Mouse (Mus musculus) CH12.LX (cell line): Measurements from ENCODE around the gene Cd209g. TPM values are rescaled to one million over a fixed set of nuclear protein-coding genes. Genes with fewer than 3 reads are reported as not detected.
A peak's percentile ranks its signal among the peaks of the same experiment; 100 is the strongest.

Experiments used
- DNase-seq: peaks from one replicate; pipeline ENCODE4 v3.0.0-alpha.2; 2013; ENCODE audit errors: extremely low read depth
- H3K27ac ChIP-seq: 2 replicates; pipeline ENCODE4 v1.5.1; 2012; ENCODE audit warnings: low read depth, mild to moderate bottlenecking, control low read depth, moderate library complexity; ENCODE audit not compliant: insufficient read depth
- H3K27me3 ChIP-seq: replicated peaks from 2 replicates; pipeline ENCODE3; 2012; ENCODE audit warnings: inconsistent platforms
- H3K36me3 ChIP-seq, 2 experiments: replicated peaks in 1 of 2; 2 replicates each; pipeline versions ENCODE3 to v1.6.1; 2012; ENCODE audit warnings: inconsistent platforms in 1 of 2, low read length in 1 of 2, mild to moderate bottlenecking in 1 of 2, mixed read lengths in 1 of 2, moderate library complexity in 1 of 2; ENCODE audit not compliant: control insufficient read depth in 1 of 2, insufficient read depth in 1 of 2
- H3K4me1 ChIP-seq, 2 experiments: 2 replicates each; pipeline ENCODE4 v1.6.1; 2012; ENCODE audit warnings: inconsistent platforms in 1 of 2, moderate library complexity in 1 of 2; ENCODE audit not compliant: insufficient read depth in 2 of 2, control insufficient read depth in 1 of 2
- H3K4me2 ChIP-seq: 2 replicates; pipeline ENCODE4 v1.6.1; 2012; ENCODE audit warnings: low read depth, mild to moderate bottlenecking, control low read depth; ENCODE audit not compliant: poor library complexity, insufficient read depth, severe bottlenecking
- H3K4me3 ChIP-seq, 3 experiments: fragments of 150-350 bp in 1 of 3; sonication (generic) in 1 of 3; replicated peaks in 1 of 3; 2 replicates each; pipeline versions ENCODE3 to v1.5.1; 2011 to 2012; ENCODE audit warnings: low read depth in 2 of 3, low read length in 2 of 3, mild to moderate bottlenecking in 2 of 3, moderate library complexity in 2 of 3, control low read depth in 1 of 3, improper control_type of control experiment in 1 of 3, inconsistent platforms in 1 of 3, mixed read lengths in 1 of 3; ENCODE audit not compliant: poor library complexity in 1 of 3
- H3K79me2 ChIP-seq: replicated peaks from 2 replicates; pipeline ENCODE4 v1.6.1; 2012; ENCODE audit warnings: mild to moderate bottlenecking, moderate library complexity; ENCODE audit not compliant: control insufficient read depth, poor library complexity, insufficient read depth, severe bottlenecking; ENCODE audit errors: extremely low read depth
- H3K9ac ChIP-seq: 2 replicates; pipeline ENCODE4 v1.6.1; 2012; ENCODE audit warnings: low read depth, mild to moderate bottlenecking, control low read depth, moderate library complexity; ENCODE audit not compliant: insufficient read depth
- H3K9me3 ChIP-seq: replicated peaks from 2 replicates; pipeline ENCODE3; 2012; ENCODE audit warnings: low read length, inconsistent platforms, mixed read lengths
- BHLHE40 ChIP-seq: IDR thresholded peaks from 2 replicates; pipeline ENCODE4 v1.6.1; 2011; ENCODE audit warnings: mild to moderate bottlenecking, low read depth, low read length, improper control_type of control experiment
- CHD1 ChIP-seq: IDR thresholded peaks from 2 replicates; pipeline ENCODE4 v1.6.1; 2012; ENCODE audit warnings: low read depth, low read length, improper control_type of control experiment, inconsistent platforms
- CHD2 ChIP-seq: IDR thresholded peaks from 2 replicates; pipeline ENCODE4 v1.6.1; 2011; ENCODE audit warnings: low read length, improper control_type of control experiment
- EP300 ChIP-seq: IDR thresholded peaks from 2 replicates; pipeline ENCODE4 v1.6.1; 2011; ENCODE audit warnings: low read length, improper control_type of control experiment
- ETS1 ChIP-seq: conservative IDR thresholded peaks from 2 replicates; pipeline ENCODE4 v1.6.1; 2012; ENCODE audit warnings: low read depth, mild to moderate bottlenecking, inconsistent platforms, low read length, improper control_type of control experiment, moderate library complexity
- HCFC1 ChIP-seq: IDR thresholded peaks from 2 replicates; pipeline ENCODE4 v1.6.1; 2012; ENCODE audit warnings: low read depth, mild to moderate bottlenecking, inconsistent platforms, low read length, improper control_type of control experiment
- IRF4 ChIP-seq: IDR thresholded peaks from 2 replicates; pipeline ENCODE4 v1.6.1; 2014; ENCODE audit warnings: low read depth, mild to moderate bottlenecking, inconsistent platforms, low read length, improper control_type of control experiment
- JUN ChIP-seq: IDR thresholded peaks from 2 replicates; pipeline ENCODE4 v1.6.1; 2011; ENCODE audit warnings: low read depth, mild to moderate bottlenecking, low read length, improper control_type of control experiment, moderate library complexity; ENCODE audit not compliant: insufficient read depth
- KAT2A ChIP-seq: IDR thresholded peaks from 2 replicates; pipeline ENCODE4 v1.6.1; 2012; ENCODE audit warnings: low read length, improper control_type of control experiment, inconsistent platforms; ENCODE audit not compliant: insufficient replicate concordance
- MAFK ChIP-seq: IDR thresholded peaks from 2 replicates; pipeline ENCODE4 v1.6.1; 2011; ENCODE audit warnings: low read length, improper control_type of control experiment; ENCODE audit not compliant: insufficient replicate concordance
- MAX ChIP-seq: IDR thresholded peaks from 2 replicates; pipeline ENCODE4 v1.6.1; 2011; ENCODE audit warnings: low read length, improper control_type of control experiment
- MAZ ChIP-seq: IDR thresholded peaks from 2 replicates; pipeline ENCODE4 v1.6.1; 2012; ENCODE audit warnings: low read depth, mild to moderate bottlenecking, inconsistent platforms, low read length, improper control_type of control experiment, moderate library complexity
- MEF2A ChIP-seq: IDR thresholded peaks from 2 replicates; pipeline ENCODE4 v1.6.1; 2014; ENCODE audit warnings: low read depth, mild to moderate bottlenecking, inconsistent platforms, low read length, improper control_type of control experiment, borderline replicate concordance
- MXI1 ChIP-seq: IDR thresholded peaks from 2 replicates; pipeline ENCODE4 v1.6.1; 2011; ENCODE audit warnings: mild to moderate bottlenecking, low read depth, low read length, improper control_type of control experiment
- NRF1 ChIP-seq: IDR thresholded peaks from 2 replicates; pipeline ENCODE4 v1.6.1; 2014; ENCODE audit warnings: low read depth, mild to moderate bottlenecking, inconsistent platforms, low read length, improper control_type of control experiment, moderate library complexity
- PAX5 ChIP-seq: IDR thresholded peaks from 2 replicates; pipeline ENCODE4 v1.6.1; 2012; ENCODE audit warnings: low read length, inconsistent platforms, mixed read lengths
- POLR2A ChIP-seq: IDR thresholded peaks from 2 replicates; pipeline ENCODE4 v1.6.1; 2011; ENCODE audit warnings: low read depth, mild to moderate bottlenecking, improper control_type of control experiment, low read length
- POLR2AphosphoS2 ChIP-seq: IDR thresholded peaks from 2 replicates; pipeline ENCODE4 v1.6.1; 2011; ENCODE audit warnings: low read depth, low read length, improper control_type of control experiment
- RAD21 ChIP-seq: IDR thresholded peaks from 2 replicates; pipeline ENCODE4 v1.6.1; 2011; ENCODE audit warnings: low read depth, mild to moderate bottlenecking, low read length, improper control_type of control experiment, moderate library complexity
- RCOR1 ChIP-seq: conservative IDR thresholded peaks from 2 replicates; pipeline ENCODE4 v1.6.1; 2012; ENCODE audit warnings: low read depth, mild to moderate bottlenecking, inconsistent platforms, low read length, improper control_type of control experiment
- SIN3A ChIP-seq: IDR thresholded peaks from 2 replicates; pipeline ENCODE4 v1.6.1; 2012; ENCODE audit warnings: low read length, improper control_type of control experiment, inconsistent platforms
- SMC3 ChIP-seq: IDR thresholded peaks from 2 replicates; pipeline ENCODE4 v1.6.1; 2011; ENCODE audit warnings: low read depth, low read length, improper control_type of control experiment
- TBP ChIP-seq: conservative IDR thresholded peaks from 2 replicates; pipeline ENCODE4 v1.6.1; 2011; ENCODE audit warnings: low read depth, low read length, improper control_type of control experiment
- TCF12 ChIP-seq: IDR thresholded peaks from 2 replicates; pipeline ENCODE4 v1.6.1; 2014; ENCODE audit warnings: low read depth, mild to moderate bottlenecking, inconsistent platforms, low read length, improper control_type of control experiment
- USF2 ChIP-seq: conservative IDR thresholded peaks from 2 replicates; pipeline ENCODE4 v1.6.1; 2011; ENCODE audit warnings: low read depth, low read length, improper control_type of control experiment
- ZKSCAN1 ChIP-seq: IDR thresholded peaks from 2 replicates; pipeline ENCODE4 v1.6.1; 2012; ENCODE audit warnings: low read depth, inconsistent platforms, low read length, improper control_type of control experiment, borderline replicate concordance
- ZMIZ1 ChIP-seq: IDR thresholded peaks from 2 replicates; pipeline ENCODE4 v1.6.1; 2012; ENCODE audit warnings: low read depth, mild to moderate bottlenecking, inconsistent platforms, low read length, improper control_type of control experiment
- ZNF384 ChIP-seq: IDR thresholded peaks from 2 replicates; pipeline ENCODE4 v1.6.1; 2012; ENCODE audit warnings: low read depth, low read length, improper control_type of control experiment, inconsistent platforms
- dilution Hi-C: fragments of 300-500 bp; cut with MboI; formaldehyde crosslinking; loops from 2 replicates; pipeline ENCODE4 v1.14.3; 2020; ENCODE audit warnings: low sequenced_read_pairs; ENCODE audit not compliant: extremely low pct_unique_long_range_greater_than_20kb, extremely low pct_ligation_motif_present
- in situ Hi-C: fragments of 300-500 bp; cut with MboI; formaldehyde crosslinking; loops from 3 replicates; pipeline ENCODE4 v1.14.3; 2019; ENCODE audit warnings: low sequenced_read_pairs, low pct_ligation_motif_present, low pct_unique_long_range_greater_than_20kb, mixed read lengths
- polyA plus RNA-seq: library from polyadenylated mRNA; unstranded; fragments of >175 nt; gene quantifications from 2 replicates; pipeline ENCODE4 v1.2.1, GENCODE M21; 2012; ENCODE audit warnings: low read depth; ENCODE audit not compliant: insufficient read length
- total RNA-seq, 2 experiments: library from RNA; depleted of rRNA; stranded (reverse); fragments of 300-350 nt in 1 of 2; fragments of >200 nt in 1 of 2; gene quantifications; 2 replicates each; pipeline ENCODE4 v1.2.3; 2012 to 2014

The Cd209g gene
- total and polyA plus RNA-seq, 3 experiments: not detected

DNA sequence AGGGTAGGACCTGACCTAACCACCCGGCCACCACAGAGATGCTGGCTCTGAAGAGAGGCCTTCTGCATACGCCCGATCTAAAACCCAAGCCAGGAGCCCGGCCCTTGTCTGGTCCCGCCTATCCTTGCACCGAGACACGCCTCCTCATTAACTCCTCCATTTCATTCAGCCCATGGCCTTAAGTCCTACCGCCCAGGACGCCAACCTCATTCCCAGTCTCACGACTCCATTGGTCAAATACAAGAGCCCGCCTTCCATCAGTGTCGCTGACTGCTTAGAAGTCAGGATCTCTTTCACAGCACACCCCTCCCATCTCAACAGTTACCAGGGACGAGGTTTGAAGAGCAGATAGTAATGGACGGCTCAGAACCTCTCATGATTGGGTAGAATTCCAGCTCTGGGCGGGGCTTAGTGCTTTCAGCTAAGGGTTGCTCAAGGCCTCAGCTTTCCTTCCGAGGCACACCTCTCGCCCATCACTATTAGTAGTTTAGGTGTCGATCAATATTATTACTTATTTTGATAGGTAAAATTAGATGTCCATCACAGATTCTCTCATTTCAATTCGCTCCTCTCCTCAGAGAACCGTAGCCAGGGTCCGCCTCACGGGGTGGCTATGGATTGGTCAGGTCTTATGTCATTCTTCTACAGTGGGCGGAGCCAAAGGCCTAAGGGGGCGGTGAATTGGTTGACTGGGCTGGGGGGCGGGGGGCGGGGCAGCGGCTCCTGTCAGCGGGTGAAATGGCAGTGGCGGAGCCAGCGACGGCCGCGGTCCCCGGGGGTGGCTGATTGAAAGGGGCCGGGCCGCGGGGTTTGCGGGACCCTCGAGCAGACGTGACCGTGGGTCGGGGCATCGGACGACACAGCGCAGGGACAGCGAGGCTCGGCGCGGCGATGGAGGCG lies 32.2 kb downstream of the Cd209g start, which contains the start of gene Evi5l:
Gene Evi5l, plus strand, starts transcription at position 716 of the 900 bp plus-strand sequence.
- TF ChIP-seq POLR2AphosphoS2: no peak
- TF ChIP-seq NRF1: peak; percentile 24; the same call in 1 of the 2 replicates
- TF ChIP-seq KAT2A: peak; percentile 79; the same call in 1 of the 2 replicates
- no peak for TF ChIP-seq MEF2A
- TF ChIP-seq USF2: no peak
- TF ChIP-seq SMC3: no peak
- no peak for TF ChIP-seq ZKSCAN1
- TF ChIP-seq HCFC1: peak; percentile 70
- no peak for TF ChIP-seq CHD1
- no peak; the same call in 1 of the 2 replicates for TF ChIP-seq BHLHE40
- TF ChIP-seq TCF12: 0 out of 2 replicates have a peak, but pooled peaks have one; percentile 38
- peak; percentile 98 for TF ChIP-seq CHD2
- TF ChIP-seq IRF4: no peak; the same call in 1 of the 2 replicates
- TF ChIP-seq RAD21: no peak
- TF ChIP-seq MAFK: no peak
- TF ChIP-seq JUN: no peak
- no peak for TF ChIP-seq TBP
- no peak for TF ChIP-seq EP300
- peak; percentile 56 for TF ChIP-seq POLR2A
- no peak for TF ChIP-seq PAX5
- no peak for TF ChIP-seq ZNF384
- peak; percentile 39; the same call in 1 of the 2 replicates for TF ChIP-seq ZMIZ1
- TF ChIP-seq RCOR1: no peak
- peak; percentile 17 for TF ChIP-seq MAZ
- no peak for TF ChIP-seq MAX
- peak; percentile 16 for TF ChIP-seq SIN3A
- TF ChIP-seq ETS1: no peak
- TF ChIP-seq MXI1: peak; percentile 16; the same call in 1 of the 2 replicates
- in situ Hi-C loops: loop anchor here (25.0 kb wide), 1 partner anchor 346 kb away; no protein-coding TSS in a partner anchor

More for the DNA sequence above, 32.2 kb downstream of the Cd209g start, which contains the start of gene Evi5l:
- no peaks in the 10 kb centered on the region for H3K36me3 ChIP-seq
- peak within 1 kb of the TSS; percentile 57 to 75 (median 64) for H3K4me3 ChIP-seq
- H3K9me3 ChIP-seq: no peaks in the 10 kb centered on the region
- H3K4me2 ChIP-seq: peak within 1 kb of the TSS; percentile 99
- H3K79me2 ChIP-seq: no peaks in the 10 kb centered on the region
- H3K4me1 ChIP-seq: peaks cover 11 to 13% of the 10 kb centered on the region in 2 experiments
- H3K27ac ChIP-seq: no peak within 1 kb of the TSS
- peak within 1 kb of the TSS; percentile 89 for H3K9ac ChIP-seq
- peaks cover 5% of the 10 kb centered on the region for H3K27me3 ChIP-seq
- dilution Hi-C loops: no loop called here
- DNase-seq: peak; percentile 99
